Mouse (Mus musculus) adrenal gland, postnatal 14 days (tissue): ENCODE measurements around the gene Med25. TPM values are rescaled to one million over a fixed set of nuclear protein-coding genes. Genes with fewer than 3 reads are reported as not detected.

ENCODE experiments used
- DNase-seq: peaks from one replicate; pipeline ENCODE4 v3.0.0; 2021; ENCODE audit warnings: mixed read lengths
- total RNA-seq: library from RNA; stranded (reverse); gene quantifications from 2 replicates; pipeline ENCODE4 v1.2.3, GENCODE M21; 2021

Gene Med25
- total RNA-seq, 1 experiment from 2014 or later = 75.3 TPM

GRCm38 (mm10) chr7:44863982-44864494 is 28.5 kb downstream of the Med25 start:
- DNase-seq = no peak

DNA sequence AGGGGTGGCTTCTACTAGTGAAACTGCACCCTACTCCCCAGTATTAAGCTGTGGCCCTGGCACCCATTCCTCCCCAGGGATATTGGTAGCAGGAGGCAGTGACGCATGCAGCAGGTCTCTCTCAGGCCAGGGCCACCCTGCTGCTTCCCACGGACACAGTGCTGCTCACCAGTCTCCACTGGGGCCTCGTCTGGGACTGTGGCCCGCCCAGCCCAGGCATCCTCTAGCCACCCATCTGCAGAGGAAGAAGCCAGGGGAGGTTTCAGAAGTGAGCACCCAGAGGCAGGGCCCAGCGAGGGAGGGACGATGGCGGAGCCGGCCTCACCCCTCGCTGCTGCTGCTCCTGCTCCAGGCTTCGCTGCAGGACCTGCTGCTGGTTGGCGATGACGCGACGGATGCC is 29.3 kb downstream of the Med25 start:
- peak; percentile 55 for DNase-seq

- DNase-seq = no peak
These were observed 30.1 kb downstream of the Med25 start for GRCm38 (mm10) chr7:44862434-44862833.

DNA sequence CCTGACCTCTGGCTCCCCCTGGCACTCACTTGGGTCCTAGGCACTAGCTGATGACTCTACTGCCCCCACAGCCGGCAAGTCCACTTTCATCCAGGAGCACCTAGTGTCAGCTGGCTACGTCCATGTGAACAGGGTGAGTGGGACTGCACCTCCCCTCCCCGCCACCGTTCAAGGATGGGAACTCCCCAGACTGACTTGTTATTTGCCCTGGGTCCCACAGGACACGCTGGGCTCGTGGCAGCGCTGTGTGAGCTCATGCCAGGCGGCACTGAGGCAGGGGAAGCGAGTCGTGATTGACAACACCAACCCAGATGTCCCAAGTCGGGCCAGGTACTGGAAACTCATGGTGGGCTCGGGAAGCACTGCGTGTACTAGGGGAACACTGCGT is 31.1 kb downstream of the Med25 start:
- DNase-seq = no peak

DNA sequence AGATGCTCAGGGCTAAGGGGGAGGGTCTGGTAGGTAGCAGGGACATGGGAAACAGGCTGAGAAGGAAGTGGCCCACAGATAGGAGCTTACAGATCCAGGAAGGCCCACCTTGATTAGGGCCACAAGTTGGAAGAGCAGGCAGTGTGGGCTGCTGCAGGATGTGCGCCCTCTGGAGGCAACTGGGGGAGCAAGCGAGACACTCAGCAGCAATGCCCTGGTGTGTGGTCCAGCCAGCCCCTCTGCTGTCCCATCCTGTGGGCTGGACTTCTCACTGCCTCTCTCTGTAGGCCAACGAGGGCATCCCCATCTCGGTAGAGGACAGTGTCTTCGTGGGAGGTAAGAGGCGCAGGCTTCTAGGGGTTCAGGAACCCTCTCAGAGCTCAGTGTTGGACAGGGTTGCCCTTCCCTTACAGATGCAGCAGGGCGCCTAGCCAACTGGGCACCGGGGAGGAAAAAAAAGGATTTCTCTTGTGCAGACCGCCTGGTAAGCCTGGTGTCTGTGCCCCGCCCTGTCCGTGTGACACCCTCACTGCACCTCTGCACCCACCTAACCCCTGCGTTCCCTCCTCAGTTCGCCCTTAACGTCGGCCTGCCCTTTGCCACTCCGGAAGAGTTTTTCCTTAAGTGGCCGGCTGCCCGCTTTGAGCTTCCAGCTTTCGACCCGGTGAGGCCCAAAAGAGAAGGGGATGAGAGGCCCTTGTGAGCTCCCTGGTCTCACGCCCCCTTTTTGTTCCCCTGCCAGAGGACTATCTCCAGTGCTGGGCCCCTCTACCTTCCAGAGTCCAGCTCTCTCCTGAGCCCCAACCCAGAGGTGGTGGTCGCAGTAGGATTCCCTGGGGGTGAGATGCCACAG is 31.7 kb downstream of the Med25 start:
- DNase-seq = peak; percentile 89

DNA sequence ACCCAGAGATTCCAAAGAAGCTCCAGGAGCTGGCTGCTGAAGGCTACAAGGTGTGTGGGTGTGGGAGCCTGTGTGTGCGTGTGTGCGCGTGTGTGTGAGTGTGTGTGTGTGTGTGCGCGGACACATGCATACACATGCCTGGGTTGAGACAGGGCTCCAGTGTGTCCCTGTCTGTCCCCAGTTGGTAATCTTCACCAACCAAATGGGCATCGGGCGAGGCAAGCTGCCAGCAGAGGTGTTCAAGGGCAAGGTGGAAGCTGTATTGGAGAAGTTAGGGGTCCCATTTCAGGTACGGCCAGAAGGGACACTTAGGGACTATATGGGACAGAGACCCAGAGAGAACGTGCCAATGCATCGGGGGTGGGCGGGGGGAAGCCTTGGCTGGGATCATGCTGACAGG is 32.6 kb downstream of the Med25 start:
- no peak for DNase-seq

- peak; percentile 63 for DNase-seq
These were observed 34.6 kb downstream of the Med25 start for GRCm38 (mm10) chr7:44857905-44858304.

- peak; percentile 91 for DNase-seq
These were observed 35.4 kb downstream of the Med25 start, which contains the start of gene Pnkp for GRCm38 (mm10) chr7:44857042-44857552. TSS of gene Pnkp (plus strand) at chr7:44857139.

DNA sequence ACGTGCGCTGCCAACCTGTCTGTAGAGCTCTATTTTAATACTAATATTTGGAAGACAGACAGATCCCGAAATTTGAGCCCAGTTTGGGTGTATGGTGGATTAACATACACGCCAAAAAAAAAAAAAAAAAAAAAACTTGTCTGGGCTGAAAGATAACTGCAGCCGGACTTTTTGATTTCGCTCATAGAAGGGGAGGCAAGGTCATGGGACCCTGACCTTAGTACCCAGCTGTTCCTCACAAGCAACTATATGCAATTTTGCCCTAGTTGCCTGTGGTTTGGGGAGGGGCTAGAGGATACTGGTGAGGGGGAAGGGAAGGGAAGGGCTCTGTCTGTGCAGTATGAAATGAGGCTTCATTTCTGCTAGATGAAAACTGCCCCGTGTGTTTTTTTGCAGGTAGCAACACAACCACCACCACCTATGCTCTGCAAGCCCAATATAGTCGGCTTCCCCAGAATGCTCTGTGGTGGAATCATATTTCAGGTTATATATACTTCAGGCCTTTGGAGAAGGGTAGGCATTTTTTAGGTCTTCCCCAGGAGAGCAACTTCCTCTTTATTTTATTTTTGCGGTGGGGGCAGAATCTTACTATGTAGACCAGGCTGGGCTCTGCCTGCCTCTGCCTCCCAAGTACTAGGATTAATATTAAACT is 36.1 kb downstream of the Med25 start:
- no peak for DNase-seq

DNA sequence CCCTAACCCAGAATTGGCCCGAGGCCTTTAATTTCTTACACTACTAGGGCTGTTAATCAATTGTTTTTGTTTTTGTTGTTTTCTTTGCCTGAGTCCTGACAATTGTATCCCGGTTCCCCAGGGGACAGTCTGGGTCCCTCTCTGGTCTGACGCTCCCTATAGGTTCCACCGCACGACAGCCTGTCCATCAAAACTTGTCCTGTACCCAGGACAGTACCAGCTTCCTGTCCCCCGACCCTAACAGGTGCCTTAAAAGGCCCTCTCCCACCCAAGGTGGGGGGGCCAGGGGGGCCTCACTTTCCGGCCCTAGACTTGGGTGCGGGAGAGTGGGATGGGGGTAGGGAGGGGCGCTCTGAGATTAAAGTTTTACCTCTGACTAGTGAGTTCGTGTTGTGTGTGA is 37.5 kb downstream of the Med25 start:
- DNase-seq = no peak

GRCm38 (mm10) chr7:44854356-44855031 is 38.0 kb downstream of the Med25 start:
- DNase-seq = peak; percentile 96

- DNase-seq = no peak
These were observed 38.7 kb downstream of the Med25 start for GRCm38 (mm10) chr7:44853596-44854355.

DNA sequence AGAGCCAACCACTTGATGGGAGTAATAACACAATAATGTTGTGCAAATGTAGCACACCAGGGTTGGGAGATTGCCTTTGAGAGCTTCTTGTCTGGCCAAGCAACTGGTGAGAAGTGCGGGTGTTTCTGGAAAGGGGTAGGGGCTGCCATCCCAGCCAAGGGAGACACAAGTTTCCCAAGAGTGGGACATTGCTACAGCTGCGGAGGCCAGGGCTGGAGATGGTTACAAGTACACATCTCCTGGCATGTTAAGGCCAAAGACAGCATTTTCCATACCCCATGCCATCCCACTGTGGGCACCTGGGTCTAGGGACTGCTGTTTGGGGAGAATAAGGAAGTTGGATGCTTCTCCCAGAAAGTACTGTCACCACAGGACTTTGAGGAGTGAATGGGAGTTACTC is 39.4 kb downstream of the Med25 start:
- no peak for DNase-seq

DNA sequence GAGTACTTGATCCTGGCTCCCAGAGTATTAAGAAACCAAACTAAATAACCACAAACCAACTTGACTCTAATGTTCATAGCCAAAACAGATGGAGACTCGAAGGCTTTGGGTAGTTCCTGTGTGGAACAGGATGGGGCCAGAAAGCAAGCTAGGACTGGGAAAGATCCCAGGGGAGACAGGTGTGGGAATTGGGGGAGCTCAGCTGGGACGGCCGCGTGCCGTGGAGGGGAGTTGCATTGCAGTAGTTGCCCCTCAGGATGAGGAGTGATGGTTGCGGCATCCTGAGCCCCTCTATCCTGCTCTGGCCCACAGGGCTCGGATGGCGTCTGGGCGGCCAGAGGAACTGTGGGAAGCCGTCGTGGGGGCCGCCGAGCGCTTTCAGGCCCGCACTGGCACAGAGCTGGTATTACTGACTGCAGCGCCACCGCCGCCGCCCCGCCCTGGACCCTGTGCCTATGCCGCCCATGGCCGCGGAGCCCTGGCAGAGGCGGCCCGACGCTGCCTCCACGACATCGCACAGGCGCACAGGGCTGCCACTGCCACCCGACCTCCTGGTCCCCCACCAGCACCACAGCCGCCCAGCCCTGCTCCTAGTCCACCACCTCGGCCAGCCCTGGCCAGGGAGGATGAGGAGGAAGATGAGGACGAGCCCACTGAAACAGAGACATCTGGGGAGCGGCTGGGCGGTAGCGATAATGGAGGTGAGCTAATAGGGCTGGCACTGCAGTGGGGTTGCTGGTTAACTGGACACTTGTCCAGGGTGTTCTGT is 40.1 kb downstream of the Med25 start:
- DNase-seq = no peak

- DNase-seq = no peak
These were observed 40.8 kb downstream of the Med25 start for GRCm38 (mm10) chr7:44851625-44852234.

- no peak for DNase-seq
These were observed 41.5 kb downstream of the Med25 start for GRCm38 (mm10) chr7:44850789-44851624.

DNA sequence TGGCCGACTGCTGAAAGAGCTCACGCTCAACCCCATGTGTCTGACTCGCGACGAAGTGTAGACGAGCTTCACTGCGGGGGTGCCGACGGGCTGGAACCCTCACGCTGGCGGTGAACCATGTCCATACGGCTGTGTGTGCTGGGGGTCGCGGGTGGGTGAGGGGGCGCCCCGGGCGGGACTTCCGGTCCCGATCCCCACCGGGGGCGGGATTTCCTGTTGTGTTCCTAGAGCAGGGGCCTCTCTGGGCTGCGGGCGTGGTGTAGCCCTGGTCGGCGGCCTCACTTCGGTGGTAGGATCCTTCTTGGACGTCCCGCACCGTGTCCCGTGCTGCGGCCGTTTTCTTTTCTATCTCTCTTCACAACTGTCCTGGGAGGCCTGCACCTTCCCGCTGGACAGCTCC is 42.4 kb downstream of the Med25 start:
- DNase-seq = peak; percentile 90

DNA sequence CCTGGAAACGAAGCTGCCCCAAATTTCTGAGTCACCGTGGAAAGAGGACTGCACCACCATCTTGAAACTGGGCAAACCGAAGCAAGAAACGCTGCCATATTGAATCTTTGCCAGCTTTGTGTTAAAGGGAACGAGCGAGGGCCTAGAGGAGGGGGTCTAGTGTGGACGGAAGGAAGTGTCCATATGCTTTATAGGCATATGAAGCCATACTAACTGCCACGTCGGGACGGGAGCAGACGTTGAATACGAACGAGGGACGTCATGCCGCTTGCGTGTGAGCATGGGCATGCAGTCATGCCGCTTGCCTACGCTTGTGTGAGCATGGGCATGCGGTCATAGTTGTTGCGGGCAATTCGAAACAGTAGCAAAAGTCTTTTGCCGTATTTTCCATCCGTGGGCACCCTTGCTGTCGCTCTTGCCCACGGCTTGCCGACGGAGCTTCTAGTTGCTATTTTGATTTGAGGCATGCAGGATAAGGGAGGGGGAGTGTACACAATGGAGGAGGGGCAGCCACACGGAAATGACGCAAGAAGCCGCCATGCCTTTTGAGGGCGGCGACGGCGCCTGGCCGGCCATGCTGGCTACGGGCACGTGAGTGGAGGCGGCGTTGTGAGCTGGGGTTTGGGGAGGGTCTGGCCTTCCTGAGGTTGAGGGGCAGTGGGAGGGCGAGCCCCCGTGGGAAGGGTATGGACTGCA is 42.9 kb downstream of the Med25 start:
- DNase-seq = peak; percentile 95
